Mouse (Mus musculus) testis, adult 2 months (tissue): Measurements from ENCODE around the gene Ninj2.

Source experiments
- CTCF ChIP-seq: fragments of 200-500 bp; IDR thresholded peaks from 2 replicates; pipeline ENCODE4 v1.5.1; 2012; ENCODE audit warnings: low read depth, mild to moderate bottlenecking, inconsistent platforms, low read length, moderate library complexity; ENCODE audit not compliant: control insufficient read depth, insufficient read depth, insufficient replicate concordance
- POLR2A ChIP-seq: fragments of 200-500 bp; IDR thresholded peaks from 2 replicates; pipeline ENCODE4 v1.6.1; 2012; ENCODE audit warnings: low read depth, mild to moderate bottlenecking, inconsistent platforms, low read length, moderate library complexity; ENCODE audit not compliant: control insufficient read depth

GRCm38 (mm10) chr6:120191396-120192170 is 98.4 kb downstream of the Ninj2 start:
- no peak for TF ChIP-seq POLR2A
- TF ChIP-seq CTCF: no peak
